Mouse (Mus musculus) MEL (cell line): Measurements from ENCODE around the gene Hes3.

Source experiments
- CHD2 ChIP-seq: IDR thresholded peaks from 2 replicates; pipeline ENCODE4 v1.6.1; 2011; ENCODE audit warnings: low read length, improper control_type of control experiment
- CTCF ChIP-seq, 3 experiments: IDR thresholded peaks in 2 of 3; conservative IDR thresholded peaks in 1 of 3; 2 replicates each; pipeline ENCODE4 v1.5.1; 2011 to 2012; ENCODE audit warnings: low read length in 3 of 3, low read depth in 2 of 3, mild to moderate bottlenecking in 2 of 3, improper control_type of control experiment in 1 of 3, inconsistent platforms in 1 of 3, mixed read lengths in 1 of 3, moderate library complexity in 1 of 3; ENCODE audit not compliant: control insufficient read depth in 1 of 3, insufficient read depth in 1 of 3, poor library complexity in 1 of 3, severe bottlenecking in 1 of 3
- ETS1 ChIP-seq: IDR thresholded peaks from 2 replicates; pipeline ENCODE4 v1.6.1; 2012; ENCODE audit warnings: low read depth, mild to moderate bottlenecking, inconsistent platforms, low read length, improper control_type of control experiment, moderate library complexity
- MXI1 ChIP-seq: IDR thresholded peaks from 2 replicates; pipeline ENCODE4 v1.6.1; 2011; ENCODE audit warnings: mild to moderate bottlenecking, low read depth, low read length, improper control_type of control experiment
- MYC ChIP-seq: IDR thresholded peaks from 2 replicates; pipeline ENCODE4 v1.6.1; 2011; ENCODE audit warnings: low read depth, mild to moderate bottlenecking, low read length, improper control_type of control experiment, moderate library complexity
- NRF1 ChIP-seq: IDR thresholded peaks from 2 replicates; pipeline ENCODE4 v1.6.1; 2014; ENCODE audit warnings: low read depth, mild to moderate bottlenecking, inconsistent platforms, low read length, improper control_type of control experiment, moderate library complexity; ENCODE audit not compliant: poor library complexity, insufficient read depth, severe bottlenecking
- POLR2A ChIP-seq, 2 experiments: IDR thresholded peaks; 2 replicates each; pipeline ENCODE4 v1.6.1; 2011 to 2012; ENCODE audit warnings: low read length in 2 of 2, mild to moderate bottlenecking in 2 of 2, control low read depth in 1 of 2, improper control_type of control experiment in 1 of 2, low read depth in 1 of 2, moderate library complexity in 1 of 2; ENCODE audit not compliant: control insufficient read depth in 1 of 2, insufficient read depth in 1 of 2, poor library complexity in 1 of 2
- POLR2AphosphoS5 ChIP-seq: IDR thresholded peaks from 2 replicates; pipeline ENCODE4 v1.6.1; 2012; ENCODE audit warnings: low read depth, borderline replicate concordance, mild to moderate bottlenecking, inconsistent platforms, low read length, moderate library complexity, mixed read lengths
- RAD21 ChIP-seq: IDR thresholded peaks from 2 replicates; pipeline ENCODE4 v1.6.1; 2011; ENCODE audit warnings: mild to moderate bottlenecking, low read depth, low read length, improper control_type of control experiment
- SIN3A ChIP-seq: IDR thresholded peaks from 2 replicates; pipeline ENCODE4 v1.6.1; 2012; ENCODE audit warnings: low read length, improper control_type of control experiment, inconsistent platforms
- TAL1 ChIP-seq: IDR thresholded peaks from 2 replicates; pipeline ENCODE4 v1.6.1; 2012; ENCODE audit warnings: mild to moderate bottlenecking, inconsistent platforms, low read length, moderate library complexity, mixed read lengths
- TBP ChIP-seq: IDR thresholded peaks from 2 replicates; pipeline ENCODE4 v1.8.0; 2011; ENCODE audit warnings: low read depth, low read length, improper control_type of control experiment
- USF1 ChIP-seq: IDR thresholded peaks from 2 replicates; pipeline ENCODE4 v1.6.1; 2014; ENCODE audit warnings: low read depth, mild to moderate bottlenecking, inconsistent platforms, low read length, improper control_type of control experiment, moderate library complexity
- ZKSCAN1 ChIP-seq: IDR thresholded peaks from 2 replicates; pipeline ENCODE4 v1.6.1; 2012; ENCODE audit warnings: low read depth, mild to moderate bottlenecking, inconsistent platforms, low read length, improper control_type of control experiment, moderate library complexity

DNA sequence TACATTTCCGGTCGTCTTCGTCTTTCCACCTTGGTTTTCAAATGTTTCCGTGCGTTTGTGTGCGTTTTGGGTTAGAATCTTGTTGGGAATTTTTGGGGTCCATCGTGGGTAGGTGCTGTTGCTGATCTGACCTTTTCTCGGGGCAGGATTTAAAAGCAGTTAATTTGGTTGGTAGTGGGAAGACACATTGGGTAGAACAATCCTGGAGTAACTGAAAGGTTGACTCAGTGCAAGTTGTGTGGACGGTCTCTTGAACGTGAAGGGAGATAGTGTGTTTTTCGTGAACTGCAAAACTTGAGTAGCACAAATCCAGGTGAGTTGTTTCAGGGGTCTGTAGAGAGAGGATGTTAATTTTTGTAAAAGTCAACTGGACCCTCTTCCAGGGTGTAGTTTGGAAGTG lies 35.1 kb upstream of the Hes3 start:
- TF ChIP-seq ZKSCAN1, result no peak
- TF ChIP-seq POLR2A (IDR thresholded peaks at IDR 0.05; ENCODE audit: control insufficient read depth in 1 of 2, insufficient read depth in 1 of 2, low read depth in 1 of 2, low read length in 2 of 2, poor library complexity in 1 of 2), result no peak
- no peak for TF ChIP-seq USF1
- TF ChIP-seq ETS1, result 0 out of 2 replicates have a peak, but pooled peaks have one; percentile 4
- no peak for TF ChIP-seq CHD2
- TF ChIP-seq CTCF (IDR thresholded peaks at IDR 0.05 in 2 of 3, conservative IDR thresholded peaks at IDR 0.05 in 1 of 3; ENCODE audit: control insufficient read depth in 1 of 3, insufficient read depth in 1 of 3, low read depth in 2 of 3, low read length in 3 of 3, poor library complexity in 1 of 3, severe bottlenecking in 1 of 3), result no peak
- TF ChIP-seq POLR2AphosphoS5, result no peak
- peak; percentile 45; the same call in 1 of the 2 replicates for TF ChIP-seq MXI1
- TF ChIP-seq TBP, result no peak
- TF ChIP-seq SIN3A, result peak; percentile 65
- no peak for TF ChIP-seq NRF1
- peak; percentile 69; the same call in 1 of the 2 replicates for TF ChIP-seq MYC
- no peak for TF ChIP-seq TAL1
- TF ChIP-seq RAD21, result no peak
